Mouse (Mus musculus) kidney, embryonic 16.5 days (tissue): ENCODE measurements around the gene Farp1. TPM values are rescaled to one million over a fixed set of nuclear protein-coding genes. Genes with fewer than 3 reads are reported as not detected.

Source experiments
- ATAC-seq: fragments of 200-750 bp; cut with Nextera tagmentation; 2 replicates; pipeline ENCODE4 v1.8.0; 2017; ENCODE audit warnings: moderate TSS enrichment; ENCODE audit not compliant: low FRiP score, low TSS enrichment
- H3K27ac ChIP-seq: fragments of 300-500 bp; sonication (generic); 2 replicates; pipeline ENCODE4 v1.5.1; 2014; ENCODE audit warnings: low read length
- H3K27me3 ChIP-seq: fragments of 300-500 bp; sonication (generic); 2 replicates; pipeline ENCODE4 v1.6.1; 2014; ENCODE audit warnings: low read length, control low read depth, mixed read lengths; ENCODE audit not compliant: insufficient read depth
- H3K36me3 ChIP-seq: fragments of 300-500 bp; sonication (generic); 2 replicates; pipeline ENCODE4 v1.6.1; 2014; ENCODE audit warnings: low read length, control low read depth, mixed read lengths; ENCODE audit not compliant: insufficient read depth
- H3K4me1 ChIP-seq: fragments of 300-500 bp; sonication (generic); 2 replicates; pipeline ENCODE4 v1.6.1; 2014; ENCODE audit warnings: low read length, control low read depth, mixed read lengths; ENCODE audit not compliant: insufficient read depth
- H3K4me2 ChIP-seq: fragments of 300-500 bp; sonication (generic); replicated peaks from 2 replicates; pipeline ENCODE4 v1.6.1; 2014; ENCODE audit warnings: low read depth, low read length
- H3K4me3 ChIP-seq: fragments of 300-500 bp; sonication (generic); 2 replicates; pipeline ENCODE4 v1.5.1; 2014; ENCODE audit warnings: mild to moderate bottlenecking, low read length
- H3K9ac ChIP-seq: fragments of 300-500 bp; sonication (generic); replicated peaks from 2 replicates; pipeline ENCODE4 v1.6.1; 2014; ENCODE audit warnings: low read length
- H3K9me3 ChIP-seq: fragments of 300-500 bp; sonication (generic); 2 replicates; pipeline ENCODE4 v1.6.1; 2016; ENCODE audit warnings: low read length, control low read depth
- WGBS: fragments of 180-500 bp; shearing (Covaris S2); extraction: QIAGEN DNeasy Blood & Tissue Kit; methylation state at CpG from one replicate; pipeline ENCODE4 v1.1.7; 2014; 5-methylcytosine and 5-hydroxymethylcytosine counted together
- polyA plus RNA-seq: library from polyadenylated mRNA; unstranded; fragments of >200 nt; fragmentation: Nextera tagmentation; extraction: Ambion mirVana; gene quantifications from 2 replicates; pipeline ENCODE4 v1.2.1, GENCODE M21; 2015

Farp1 gene
- polyA plus RNA-seq, 1 experiment from 2014 or later, result 31.9 TPM

- Histone ChIP-seq H3K4me3 (no peak overlapping the region), H3K27me3 (no peaks in the 10 kb centered on the region), H3K36me3 (no peaks in the 10 kb centered on the region), H3K9ac (no peak overlapping the region), H3K9me3 (no peaks in the 10 kb centered on the region), H3K4me2 (no peak overlapping the region), H3K4me1 (peaks cover 8% of the 10 kb centered on the region), H3K27ac (no peak overlapping the region)
- ATAC-seq, result no peak
- WGBS, result 77% methylated on average over 2 of the region's 2 CpGs
Measured at GRCm38 (mm10) chr14:121031396-121031795, 3.6 kb upstream of the Farp1 start.

GRCm38 (mm10) chr14:121034525-121034924 lies 475 bp upstream of the Farp1 start:
- Histone ChIP-seq H3K4me1 (peaks cover 34% of the 10 kb centered on the region), H3K4me3 (peak overlapping the region; percentile 92), H3K27ac (no peak overlapping the region), H3K27me3 (no peaks in the 10 kb centered on the region), H3K4me2 (peak overlapping the region; percentile 88), H3K9ac (peak overlapping the region; percentile 96), H3K9me3 (no peaks in the 10 kb centered on the region), H3K36me3 (no peaks in the 10 kb centered on the region)
- no peak for ATAC-seq
- WGBS, result 9% methylated on average over 10 of the region's 10 CpGs

- Histone ChIP-seq H3K9ac (peak overlapping the region; percentile 96), H3K4me3 (peak overlapping the region; percentile 92), H3K4me2 (peak overlapping the region; percentile 88), H3K9me3 (no peaks in the 10 kb centered on the region), H3K4me1 (peaks cover 38% of the 10 kb centered on the region), H3K36me3 (no peaks in the 10 kb centered on the region), H3K27ac (peak overlapping the region; percentile 85), H3K27me3 (no peaks in the 10 kb centered on the region)
- under 1% methylated on average over 55 of the region's 100 CpGs for WGBS
- ATAC-seq, result peak; percentile 87
Measured at GRCm38 (mm10) chr14:121035663-121036473, 868 bp downstream of the Farp1 start.

GRCm38 (mm10) chr14:121036612-121037221 lies 1.7 kb downstream of the Farp1 start:
- H3K27me3 ChIP-seq, result no peaks in the 10 kb centered on the region
- peaks cover 38% of the 10 kb centered on the region for H3K4me1 ChIP-seq
- 1% methylated on average over 19 of the region's 19 CpGs for WGBS
- no peaks in the 10 kb centered on the region for H3K36me3 ChIP-seq
- H3K9me3 ChIP-seq, result no peaks in the 10 kb centered on the region
- H3K4me2 ChIP-seq, result peak overlapping the region; percentile 88
- H3K9ac ChIP-seq, result peak overlapping the region; percentile 96
- H3K27ac ChIP-seq, result peak overlapping the region; percentile 85
- no peak for ATAC-seq
- H3K4me3 ChIP-seq, result peak overlapping the region; percentile 92

- Histone ChIP-seq H3K4me3 (peak overlapping the region; percentile 92), H3K4me1 (peaks cover 38% of the 10 kb centered on the region), H3K4me2 (peak overlapping the region; percentile 88), H3K36me3 (no peaks in the 10 kb centered on the region), H3K27ac (peak overlapping the region; percentile 85; the same call in 1 of the 2 replicates), H3K9ac (peak overlapping the region; percentile 96), H3K9me3 (no peaks in the 10 kb centered on the region), H3K27me3 (no peaks in the 10 kb centered on the region)
- no peak for ATAC-seq
- WGBS, result 10% methylated on average over 7 of the region's 7 CpGs
Measured at GRCm38 (mm10) chr14:121037276-121037675, 2.3 kb downstream of the Farp1 start.

GRCm38 (mm10) chr14:121038676-121039075 lies 3.7 kb downstream of the Farp1 start:
- peaks cover 38% of the 10 kb centered on the region for H3K4me1 ChIP-seq
- no peak overlapping the region for H3K27ac ChIP-seq
- no peak overlapping the region for H3K9ac ChIP-seq
- no peaks in the 10 kb centered on the region for H3K27me3 ChIP-seq
- no peaks in the 10 kb centered on the region for H3K9me3 ChIP-seq
- H3K36me3 ChIP-seq, result no peaks in the 10 kb centered on the region
- WGBS, result 56% methylated on average over 5 of the region's 5 CpGs
- no peak for ATAC-seq
- no peak overlapping the region for H3K4me3 ChIP-seq
- H3K4me2 ChIP-seq, result no peak overlapping the region; the same call in 1 of the 2 replicates

GRCm38 (mm10) chr14:121044145-121044544 lies 9.1 kb downstream of the Farp1 start:
- Histone ChIP-seq H3K27ac (no peak overlapping the region), H3K4me2 (no peak overlapping the region), H3K9ac (no peak overlapping the region), H3K4me1 (peaks cover 14% of the 10 kb centered on the region), H3K4me3 (no peak overlapping the region), H3K36me3 (peaks cover 12% of the 10 kb centered on the region; the same call in 1 of the 2 replicates), H3K9me3 (no peaks in the 10 kb centered on the region), H3K27me3 (no peaks in the 10 kb centered on the region)
- no peak for ATAC-seq
- WGBS, result 83% methylated on average over 3 of the region's 3 CpGs

GRCm38 (mm10) chr14:121046313-121046961 lies 11.4 kb downstream of the Farp1 start:
- Histone ChIP-seq H3K4me3 (no peak overlapping the region), H3K4me2 (no peak overlapping the region), H3K27me3 (no peaks in the 10 kb centered on the region), H3K9ac (no peak overlapping the region), H3K4me1 (peaks cover 21% of the 10 kb centered on the region), H3K27ac (no peak overlapping the region), H3K9me3 (no peaks in the 10 kb centered on the region), H3K36me3 (peaks cover 12% of the 10 kb centered on the region; the same call in 1 of the 2 replicates)
- no peak for ATAC-seq
- WGBS, result 82% methylated on average over 9 of the region's 9 CpGs

- no peak overlapping the region for H3K4me2 ChIP-seq
- no peak for ATAC-seq
- no peaks in the 10 kb centered on the region for H3K27me3 ChIP-seq
- H3K9me3 ChIP-seq, result no peaks in the 10 kb centered on the region
- peaks cover 12% of the 10 kb centered on the region; the same call in 1 of the 2 replicates for H3K36me3 ChIP-seq
- 75% methylated on average over 6 of the region's 6 CpGs for WGBS
- H3K27ac ChIP-seq, result no peak overlapping the region
- peaks cover 31% of the 10 kb centered on the region for H3K4me1 ChIP-seq
- no peak overlapping the region for H3K9ac ChIP-seq
- H3K4me3 ChIP-seq, result no peak overlapping the region
Measured at GRCm38 (mm10) chr14:121047780-121048179, 12.8 kb downstream of the Farp1 start.
